Mouse (Mus musculus): Measurements from ENCODE around the gene Lrrc42. TPM values are rescaled to one million over a fixed set of nuclear protein-coding genes. Genes with fewer than 3 reads are reported as not detected.

The Lrrc42 gene
- 54.6 and 63.7 TPM in 2 replicates for polyA plus RNA-seq (2015; fragmentation: Nextera tagmentation; extraction: Ambion mirVana)

DNA sequence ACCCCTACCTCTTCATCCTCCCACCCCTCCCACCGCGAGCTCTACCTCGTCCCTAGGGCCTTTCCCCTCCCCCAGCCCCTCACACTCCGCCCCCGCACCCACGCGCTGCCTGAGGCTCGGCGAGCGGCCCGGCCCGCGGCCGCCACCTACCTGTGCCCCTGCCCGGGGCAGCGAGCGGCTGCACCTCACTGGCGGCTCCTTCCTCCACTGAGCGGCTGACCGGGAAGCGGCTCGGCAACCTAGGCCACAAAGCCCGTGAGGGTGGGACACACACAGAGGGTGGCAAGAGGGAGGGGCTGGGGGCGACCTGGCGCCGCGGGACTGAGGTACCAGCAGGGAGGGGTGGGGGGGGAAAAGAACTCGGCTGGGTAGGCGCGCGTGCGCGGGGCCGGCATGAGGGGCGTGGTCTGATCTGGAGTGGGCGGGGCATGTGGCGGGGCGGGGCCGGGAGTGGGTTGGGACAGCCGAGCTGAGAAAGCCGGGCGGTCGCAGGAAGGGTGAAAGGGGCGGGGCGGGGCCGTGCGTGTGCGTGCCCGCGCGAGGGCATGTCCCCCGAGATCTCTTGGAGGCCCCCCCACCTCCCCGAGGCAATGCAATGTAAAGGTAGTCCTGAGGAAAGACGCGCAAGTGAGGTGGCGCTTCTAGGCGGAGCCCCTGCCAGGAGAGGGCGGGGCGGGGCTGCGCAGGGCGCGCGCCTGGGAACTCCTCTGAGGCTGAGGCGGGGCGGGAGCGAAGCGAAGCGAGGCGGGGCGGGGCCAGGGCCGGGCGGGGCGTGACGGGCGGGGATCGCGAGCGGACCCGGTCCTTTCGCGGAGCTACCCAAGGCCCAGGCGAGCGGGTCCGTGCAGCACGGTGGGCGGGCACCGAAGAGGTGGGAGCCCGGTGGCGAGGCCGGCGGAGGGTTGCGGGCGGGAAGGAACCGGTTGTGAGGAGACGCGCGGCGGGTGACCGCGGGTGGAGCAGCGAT lies at the start of gene Lrrc42, which contains the start of gene Hspb11:
Gene Lrrc42 (minus strand): TSS at position 408 of the 967 bp plus-strand sequence.
Gene Hspb11 (plus strand): TSS at position 469 of the 967 bp plus-strand sequence.
- H3K9me3 ChIP-seq (replicated peaks): no peaks in the 10 kb centered on the region
- H3K4me3 ChIP-seq (replicated peaks): peak within 1 kb of the TSS; percentile 84
- H3K4me1 ChIP-seq: peaks cover 43% of the 10 kb centered on the region
- peak within 1 kb of the TSS; percentile 95 for H3K27ac ChIP-seq (replicated peaks)
- no peaks in the 10 kb centered on the region for H3K27me3 ChIP-seq (replicated peaks)
- peak; percentile 96 for ATAC-seq (ENCODE audit: low FRiP score)
- H3K36me3 ChIP-seq: no peaks in the 10 kb centered on the region
- H3K9ac ChIP-seq (replicated peaks): peak within 1 kb of the TSS; percentile 76
- under 1% methylated on average over 97 of the region's 101 CpGs for WGBS
- H3K4me2 ChIP-seq: peak within 1 kb of the TSS; percentile 71

DNA sequence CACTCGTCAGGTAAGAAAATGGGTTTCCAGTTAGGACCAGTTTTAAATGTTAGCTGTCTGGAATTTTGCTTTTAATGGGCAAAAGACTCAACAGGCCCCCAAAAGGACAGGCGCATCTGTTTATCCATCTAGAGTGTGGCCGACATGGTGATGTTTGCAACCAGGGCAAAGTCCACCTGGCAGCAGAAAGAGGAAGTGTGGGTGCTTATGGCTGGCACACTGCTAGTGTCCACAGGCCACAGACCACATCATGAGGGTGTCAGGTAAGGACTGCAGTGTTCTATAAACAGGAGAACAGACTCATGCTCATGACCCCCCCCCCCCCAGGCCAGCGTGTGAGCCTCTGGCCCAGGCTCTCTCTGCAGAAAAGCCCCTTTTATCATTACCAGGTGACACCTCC lies 49.5 kb upstream of the Lrrc42 start:
- Histone ChIP-seq H3K9me3 (replicated peaks) (no peaks in the 10 kb centered on the region), H3K36me3 (no peaks in the 10 kb centered on the region), H3K27ac (replicated peaks) (no peak overlapping the region), H3K27me3 (replicated peaks) (no peaks in the 10 kb centered on the region), H3K9ac (replicated peaks) (no peak overlapping the region), H3K4me1 (no peaks in the 10 kb centered on the region), H3K4me2 (no peak overlapping the region), H3K4me3 (replicated peaks) (no peak overlapping the region)
- ATAC-seq (ENCODE audit: low FRiP score): no peak
- WGBS: 82% methylated on average over 4 of the region's 4 CpGs

DNA sequence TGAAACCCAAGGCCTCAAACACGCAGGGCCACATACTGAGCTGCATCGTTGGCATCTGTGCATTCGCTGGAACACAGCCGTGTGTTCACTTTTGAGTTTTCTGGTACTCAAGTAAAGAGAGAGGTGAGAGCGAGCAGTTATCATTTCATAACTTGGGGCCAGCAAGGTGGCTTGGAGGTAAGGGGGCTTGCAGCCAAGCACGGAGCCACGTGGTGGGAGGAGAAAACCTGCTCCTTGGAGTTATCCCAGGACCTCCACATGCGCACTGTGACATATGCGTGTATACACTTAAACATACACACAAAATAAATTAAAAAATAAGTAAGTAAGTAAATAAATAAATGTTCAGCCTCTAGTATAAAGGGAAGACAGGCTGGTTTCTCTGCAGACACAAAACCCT lies 48.9 kb upstream of the Lrrc42 start:
- Histone ChIP-seq H3K4me2 (no peak overlapping the region), H3K27me3 (replicated peaks) (no peaks in the 10 kb centered on the region), H3K36me3 (no peaks in the 10 kb centered on the region), H3K9ac (replicated peaks) (no peak overlapping the region), H3K27ac (replicated peaks) (no peak overlapping the region), H3K4me3 (replicated peaks) (no peak overlapping the region), H3K4me1 (no peaks in the 10 kb centered on the region), H3K9me3 (replicated peaks) (no peaks in the 10 kb centered on the region)
- WGBS: 89% methylated on average over 9 of the region's 9 CpGs
- no peak for ATAC-seq (ENCODE audit: low FRiP score)

DNA sequence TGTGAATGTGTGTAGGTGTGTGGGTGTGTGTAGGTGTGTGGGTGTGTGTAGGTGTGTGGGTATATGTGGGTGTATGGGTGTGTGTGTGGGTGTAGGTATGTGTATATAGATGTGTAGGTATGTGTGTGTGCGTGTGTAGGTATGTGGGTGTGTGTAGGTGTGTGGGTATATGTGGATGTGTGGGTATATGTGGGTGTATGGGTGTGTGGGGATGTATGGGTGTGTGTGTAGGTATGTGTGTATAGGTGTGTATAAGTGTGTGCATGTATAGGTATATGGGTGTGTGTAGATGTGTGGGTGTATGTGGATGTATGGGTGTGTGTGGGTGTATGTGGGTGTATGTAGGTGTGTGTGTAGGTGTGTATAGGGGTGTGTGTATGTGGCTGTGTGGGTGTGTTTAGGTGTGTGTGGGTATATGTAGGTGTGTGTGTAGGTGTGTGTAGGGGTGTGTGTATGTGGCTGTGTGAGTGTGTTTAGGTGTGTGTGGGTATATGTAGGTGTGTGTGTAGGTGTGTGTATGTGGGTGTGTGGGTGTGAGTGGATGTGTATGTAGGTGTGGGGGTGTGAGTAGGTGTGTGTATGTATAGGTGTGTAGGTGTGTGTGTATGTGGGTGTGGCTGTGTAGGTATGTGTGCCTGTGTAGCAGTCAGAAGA lies 47.7 kb upstream of the Lrrc42 start:
- H3K27me3 ChIP-seq (replicated peaks): no peaks in the 10 kb centered on the region
- no peak overlapping the region for H3K4me2 ChIP-seq
- H3K27ac ChIP-seq (replicated peaks): no peak overlapping the region
- WGBS: 97% methylated on average over 1 of the region's 1 CpGs
- H3K4me1 ChIP-seq: no peaks in the 10 kb centered on the region
- no peak for ATAC-seq (ENCODE audit: low FRiP score)
- no peak overlapping the region for H3K4me3 ChIP-seq (replicated peaks)
- no peak overlapping the region for H3K9ac ChIP-seq (replicated peaks)
- H3K9me3 ChIP-seq (replicated peaks): no peaks in the 10 kb centered on the region
- H3K36me3 ChIP-seq: no peaks in the 10 kb centered on the region

DNA sequence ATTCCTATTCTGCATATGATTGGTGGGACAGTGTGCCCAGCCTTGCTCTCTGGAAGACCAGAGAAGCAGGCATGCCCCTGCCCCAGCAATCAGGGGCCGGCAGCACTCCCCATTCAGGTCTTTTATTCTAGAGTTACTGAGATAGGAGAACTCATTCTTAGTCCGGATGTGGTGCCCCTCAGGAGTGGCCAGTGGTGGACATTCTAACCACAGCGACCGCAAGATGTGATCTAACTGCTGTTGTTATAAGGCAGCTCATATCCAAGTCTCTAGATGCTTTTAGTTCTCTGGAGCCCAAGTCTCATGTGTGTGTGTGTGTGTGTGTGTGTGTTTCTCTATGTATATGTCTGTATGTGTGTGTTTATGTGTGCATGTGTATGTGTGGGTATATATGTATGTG lies 47.0 kb upstream of the Lrrc42 start:
- no peak for ATAC-seq (ENCODE audit: low FRiP score)
- Histone ChIP-seq H3K4me1 (no peaks in the 10 kb centered on the region), H3K27ac (replicated peaks) (no peak overlapping the region), H3K36me3 (no peaks in the 10 kb centered on the region), H3K27me3 (replicated peaks) (no peaks in the 10 kb centered on the region), H3K4me2 (no peak overlapping the region), H3K9me3 (replicated peaks) (no peaks in the 10 kb centered on the region), H3K9ac (replicated peaks) (no peak overlapping the region), H3K4me3 (replicated peaks) (no peak overlapping the region)
- 79% methylated on average over 4 of the region's 4 CpGs for WGBS

DNA sequence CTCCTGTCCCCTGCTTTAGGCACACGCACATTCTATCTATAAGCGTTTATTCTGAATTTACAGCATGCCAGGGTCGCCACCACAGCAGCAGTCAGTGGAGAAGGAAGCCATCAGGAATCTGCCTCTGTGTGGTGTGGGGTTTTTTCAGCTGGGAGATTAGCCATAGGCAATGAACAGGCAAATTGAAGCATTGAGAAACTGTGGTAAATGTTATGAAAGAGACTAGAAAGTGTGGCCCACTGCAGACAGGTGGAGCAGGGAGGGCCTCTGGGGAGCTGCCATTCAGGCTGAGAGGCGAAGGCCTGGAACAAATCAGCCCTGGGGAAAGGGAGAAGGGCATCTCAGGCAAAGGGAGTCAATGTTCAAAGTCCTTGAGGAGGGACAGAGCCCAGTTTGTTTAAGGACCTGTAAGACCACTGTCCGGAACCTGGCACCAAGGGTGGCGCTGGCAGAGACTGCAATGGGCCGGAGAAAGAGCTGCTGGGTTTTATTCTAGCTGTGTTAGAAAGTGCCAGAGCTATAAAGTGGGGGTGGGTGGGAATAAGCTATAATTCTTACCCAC lies 46.5 kb upstream of the Lrrc42 start:
- no peaks in the 10 kb centered on the region for H3K27me3 ChIP-seq (replicated peaks)
- H3K9ac ChIP-seq (replicated peaks): no peak overlapping the region
- ATAC-seq (ENCODE audit: low FRiP score): no peak

DNA sequence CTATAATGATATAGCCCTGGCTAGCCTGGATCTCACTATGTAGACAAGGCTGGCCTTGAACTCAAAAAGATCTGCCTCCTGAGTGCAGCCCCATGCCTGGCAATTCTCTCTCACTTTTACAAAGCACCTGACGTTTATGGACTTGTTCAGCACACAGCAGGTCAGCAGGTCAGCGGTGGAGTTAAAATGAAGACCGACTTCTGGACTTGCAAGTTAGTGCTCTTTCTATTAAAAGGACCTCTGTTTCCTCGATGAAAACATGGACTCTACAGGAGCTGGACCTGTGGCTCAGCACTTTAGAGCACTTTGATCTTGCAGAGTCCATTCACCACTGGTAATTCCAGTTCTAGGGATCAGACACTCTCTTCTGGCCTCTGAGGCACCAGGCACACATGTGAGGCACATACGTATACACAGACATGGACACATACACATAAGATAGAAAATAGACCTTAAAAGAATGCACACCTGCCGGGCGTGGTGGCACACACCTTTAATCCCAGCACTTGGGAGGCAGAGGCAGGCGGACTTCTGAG lies 44.8 kb upstream of the Lrrc42 start:
- no peak for ATAC-seq (ENCODE audit: low FRiP score)

More for the DNA sequence above, 46.5 kb upstream of the Lrrc42 start:
- no peaks in the 10 kb centered on the region for H3K9me3 ChIP-seq (replicated peaks)
- no peak overlapping the region for H3K27ac ChIP-seq (replicated peaks)
- WGBS: 87% methylated on average over 7 of the region's 7 CpGs
- H3K4me3 ChIP-seq (replicated peaks): no peak overlapping the region
- H3K4me1 ChIP-seq: no peaks in the 10 kb centered on the region
- no peak overlapping the region for H3K4me2 ChIP-seq
- no peaks in the 10 kb centered on the region for H3K36me3 ChIP-seq

DNA sequence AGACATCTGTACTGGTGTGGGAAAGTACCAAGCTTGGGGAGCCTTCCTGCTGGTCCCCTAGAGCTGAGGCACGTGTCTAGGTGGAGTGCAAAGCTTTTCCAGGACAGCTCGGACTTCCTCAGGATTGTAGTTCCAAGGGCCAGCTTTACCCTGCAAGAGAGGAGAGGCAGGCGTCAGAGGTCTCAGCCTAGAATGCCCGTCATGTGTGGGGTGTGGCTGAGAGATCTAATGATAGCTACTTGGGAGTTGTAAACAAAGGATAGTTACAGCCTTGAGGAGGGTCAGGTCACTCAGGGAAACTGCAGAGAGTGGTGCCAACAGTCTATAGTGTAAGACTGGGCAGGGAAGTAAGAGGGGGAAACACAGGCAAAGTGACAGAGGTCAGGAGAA lies 38.9 kb upstream of the Lrrc42 start:
- Histone ChIP-seq H3K36me3 (no peaks in the 10 kb centered on the region), H3K4me3 (replicated peaks) (no peak overlapping the region), H3K4me1 (no peaks in the 10 kb centered on the region), H3K4me2 (no peak overlapping the region), H3K27ac (replicated peaks) (no peak overlapping the region), H3K27me3 (replicated peaks) (no peaks in the 10 kb centered on the region), H3K9me3 (replicated peaks) (no peaks in the 10 kb centered on the region), H3K9ac (replicated peaks) (no peak overlapping the region)
- no peak for ATAC-seq (ENCODE audit: low FRiP score)
- WGBS: 42% methylated on average over 4 of the region's 4 CpGs

More for the DNA sequence above, 44.8 kb upstream of the Lrrc42 start:
- H3K27ac ChIP-seq (replicated peaks): no peak overlapping the region
- H3K36me3 ChIP-seq: no peaks in the 10 kb centered on the region
- no peak overlapping the region for H3K4me2 ChIP-seq
- no peak overlapping the region for H3K4me3 ChIP-seq (replicated peaks)
- no peaks in the 10 kb centered on the region for H3K27me3 ChIP-seq (replicated peaks)
- no peaks in the 10 kb centered on the region for H3K9me3 ChIP-seq (replicated peaks)
- no peaks in the 10 kb centered on the region for H3K4me1 ChIP-seq
- H3K9ac ChIP-seq (replicated peaks): no peak overlapping the region
- WGBS: 86% methylated on average over 8 of the region's 8 CpGs

DNA sequence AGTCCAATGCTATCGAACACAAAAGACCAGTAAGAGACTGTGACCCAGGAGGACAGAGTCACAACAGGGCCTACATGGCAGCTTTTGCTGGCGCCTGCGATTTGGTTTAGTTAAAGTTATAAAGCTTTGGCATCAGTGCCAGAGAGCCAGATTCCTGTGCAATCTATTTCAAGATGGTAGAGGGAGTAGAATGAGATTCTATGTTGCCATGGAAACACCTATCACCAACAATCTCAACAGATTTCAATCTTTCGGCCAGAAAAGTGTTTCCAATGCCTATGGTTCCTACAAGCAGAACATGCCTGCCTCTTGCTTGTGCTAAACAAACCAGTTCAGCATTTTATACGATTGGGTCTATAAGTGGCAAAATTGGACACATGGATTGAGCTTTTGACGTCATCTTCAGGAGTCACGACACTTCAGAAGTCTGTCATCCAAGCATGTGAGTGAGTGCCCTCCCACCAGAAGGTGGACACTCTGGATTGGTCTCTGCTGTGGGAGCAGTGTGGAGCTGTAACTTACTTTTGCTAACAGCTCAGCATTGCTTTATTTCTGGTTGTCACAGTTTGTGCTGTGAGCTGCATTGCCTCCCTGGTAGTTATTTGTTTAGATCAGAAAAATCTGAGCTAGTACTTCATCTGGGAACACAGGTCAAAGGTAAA lies 38.4 kb upstream of the Lrrc42 start:
- Histone ChIP-seq H3K4me3 (replicated peaks) (no peak overlapping the region), H3K36me3 (no peaks in the 10 kb centered on the region), H3K9ac (replicated peaks) (no peak overlapping the region), H3K4me1 (no peaks in the 10 kb centered on the region), H3K9me3 (replicated peaks) (no peaks in the 10 kb centered on the region), H3K27ac (replicated peaks) (no peak overlapping the region), H3K27me3 (replicated peaks) (no peaks in the 10 kb centered on the region), H3K4me2 (no peak overlapping the region)
- WGBS: 82% methylated on average over 7 of the region's 7 CpGs
- ATAC-seq (ENCODE audit: low FRiP score): no peak

DNA sequence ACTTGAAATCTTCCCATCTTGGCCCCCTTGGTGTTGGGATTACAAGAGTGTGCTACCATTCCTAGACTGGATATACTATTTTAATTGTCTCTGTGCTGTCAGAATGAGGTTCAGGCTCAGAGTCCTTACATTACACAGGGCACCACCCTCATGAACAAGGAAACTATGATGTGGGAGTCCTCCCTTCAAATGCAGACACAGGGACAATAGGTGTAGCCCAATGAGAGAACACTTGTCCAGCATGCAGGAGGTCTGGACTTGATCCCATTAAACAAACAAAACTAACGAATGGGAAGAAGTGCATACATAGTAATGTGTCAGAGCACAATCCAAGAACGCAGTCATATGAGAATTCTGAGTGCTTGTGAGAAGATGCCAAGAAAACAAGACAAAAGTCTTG lies 34.2 kb upstream of the Lrrc42 start:
- Histone ChIP-seq H3K9ac (replicated peaks) (no peak overlapping the region), H3K9me3 (replicated peaks) (no peaks in the 10 kb centered on the region), H3K4me1 (no peaks in the 10 kb centered on the region), H3K4me3 (replicated peaks) (no peak overlapping the region), H3K27me3 (replicated peaks) (no peaks in the 10 kb centered on the region), H3K27ac (replicated peaks) (no peak overlapping the region), H3K36me3 (no peaks in the 10 kb centered on the region), H3K4me2 (no peak overlapping the region)
- no peak for ATAC-seq (ENCODE audit: low FRiP score)
- 93% methylated on average over 2 of the region's 2 CpGs for WGBS

DNA sequence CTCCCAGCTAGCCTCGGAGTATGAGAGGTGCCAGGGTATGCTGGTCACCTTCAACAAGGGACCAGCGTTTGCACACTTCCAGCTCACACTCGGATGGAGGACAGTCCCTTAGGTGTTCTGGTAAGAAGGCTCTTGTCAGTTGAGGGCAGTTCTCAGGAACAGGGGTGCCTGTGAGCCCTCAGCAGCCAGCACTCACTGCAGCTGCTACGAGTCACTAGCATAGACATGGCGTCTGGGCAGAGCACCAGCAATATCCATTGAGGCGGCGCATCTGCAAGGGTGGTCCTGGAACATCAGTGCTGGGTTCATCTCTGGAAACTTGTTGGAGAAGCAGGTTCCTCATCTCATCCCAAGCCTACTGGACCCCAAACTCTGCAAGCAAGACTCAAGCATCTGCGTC lies 33.1 kb upstream of the Lrrc42 start:
- H3K27me3 ChIP-seq (replicated peaks): no peaks in the 10 kb centered on the region
- 93% methylated on average over 8 of the region's 8 CpGs for WGBS
- no peaks in the 10 kb centered on the region for H3K9me3 ChIP-seq (replicated peaks)
- no peak overlapping the region for H3K4me3 ChIP-seq (replicated peaks)
- ATAC-seq (ENCODE audit: low FRiP score): no peak
- no peaks in the 10 kb centered on the region for H3K4me1 ChIP-seq
- H3K9ac ChIP-seq (replicated peaks): no peak overlapping the region
- no peak overlapping the region for H3K27ac ChIP-seq (replicated peaks)
- no peaks in the 10 kb centered on the region for H3K36me3 ChIP-seq
- no peak overlapping the region for H3K4me2 ChIP-seq
